Mouse (Mus musculus): ENCODE data around the gene Pkd2l1.

The Pkd2l1 gene

DNA sequence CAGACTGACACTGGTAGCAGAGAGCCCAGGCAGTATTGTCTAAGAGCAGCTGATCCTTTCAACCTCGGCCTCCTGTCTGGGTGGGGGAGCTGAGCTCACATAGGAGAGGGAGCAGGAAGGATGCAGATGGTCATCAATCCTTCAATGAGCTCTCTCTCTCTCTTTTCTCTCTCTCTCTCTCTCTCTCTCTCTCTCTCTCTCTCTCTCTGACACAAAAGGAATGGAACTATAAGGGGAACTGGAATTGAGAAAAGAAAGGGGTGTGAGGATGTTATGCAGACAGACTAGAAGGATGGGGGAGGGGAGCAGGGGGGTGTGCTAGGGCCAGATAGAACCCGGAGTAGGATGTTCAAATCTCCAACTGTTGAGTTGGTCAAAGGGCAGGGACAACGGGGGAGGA, at the start of gene Pkd2l1:
Pkd2l1 (minus strand) TSS at position 101 of the 400 bp plus-strand sequence.
- no peak for DNase-seq (ENCODE audit: low spot score)

- DNase-seq (ENCODE audit: low spot score), result no peak
These were observed 46.7 kb upstream of the Pkd2l1 start for GRCm38 (mm10) chr19:44238906-44239305.

DNA sequence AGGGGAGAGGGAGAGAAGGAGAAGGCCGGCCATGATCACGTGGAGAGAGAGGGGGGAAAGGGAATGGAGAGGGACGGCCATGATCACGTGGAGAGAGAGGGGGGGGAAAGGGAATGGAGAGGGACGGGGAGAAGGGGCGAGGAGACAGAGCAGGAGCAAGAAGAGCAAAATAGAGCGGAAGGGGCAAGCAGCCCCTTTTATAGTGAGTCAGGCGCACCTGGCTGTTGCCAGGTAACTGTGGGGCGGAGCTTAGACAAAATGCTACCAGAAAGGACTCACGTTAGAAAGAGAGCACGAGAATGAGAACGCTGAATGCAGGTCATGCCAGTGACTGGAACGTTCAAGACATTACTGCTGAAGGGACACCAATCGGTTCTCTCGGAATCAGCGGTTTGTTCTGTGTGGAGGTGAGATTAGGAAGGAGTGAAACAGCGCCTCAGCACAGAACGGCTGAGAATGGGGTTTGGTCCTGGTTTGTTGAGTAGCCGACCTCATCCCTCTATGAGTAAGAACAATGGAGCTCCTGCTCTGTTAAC, 45.3 kb upstream of the Pkd2l1 start:
- DNase-seq (ENCODE audit: low spot score), result peak; percentile 59

DNA sequence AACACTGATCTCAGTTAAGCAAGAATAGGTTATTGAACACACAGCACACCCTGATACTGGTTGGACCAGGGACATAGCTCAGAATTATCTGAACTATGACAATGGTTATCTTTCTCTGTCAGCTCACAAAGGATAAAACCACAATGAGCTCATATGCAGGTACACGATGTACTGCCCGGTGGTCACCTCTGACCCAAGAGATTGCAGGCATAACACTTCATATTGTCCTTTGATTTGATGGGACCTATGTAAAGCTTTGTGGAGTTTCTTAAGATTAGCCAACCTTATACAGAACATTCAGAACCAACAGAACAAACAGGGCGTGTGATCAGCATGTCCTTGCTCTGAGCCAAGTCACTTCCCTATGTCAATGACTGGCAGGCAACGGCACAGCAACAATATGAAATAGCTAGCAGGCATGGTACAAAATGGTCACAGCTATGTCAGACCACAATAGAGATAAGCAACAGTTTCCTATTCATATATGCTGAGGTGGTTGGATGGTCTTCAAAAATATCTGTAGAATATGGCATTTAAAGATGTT, 39.4 kb upstream of the Pkd2l1 start:
- DNase-seq (ENCODE audit: low spot score), result no peak

- no peak for DNase-seq (ENCODE audit: low spot score)
These were observed 38.0 kb upstream of the Pkd2l1 start for GRCm38 (mm10) chr19:44230212-44230611.

DNA sequence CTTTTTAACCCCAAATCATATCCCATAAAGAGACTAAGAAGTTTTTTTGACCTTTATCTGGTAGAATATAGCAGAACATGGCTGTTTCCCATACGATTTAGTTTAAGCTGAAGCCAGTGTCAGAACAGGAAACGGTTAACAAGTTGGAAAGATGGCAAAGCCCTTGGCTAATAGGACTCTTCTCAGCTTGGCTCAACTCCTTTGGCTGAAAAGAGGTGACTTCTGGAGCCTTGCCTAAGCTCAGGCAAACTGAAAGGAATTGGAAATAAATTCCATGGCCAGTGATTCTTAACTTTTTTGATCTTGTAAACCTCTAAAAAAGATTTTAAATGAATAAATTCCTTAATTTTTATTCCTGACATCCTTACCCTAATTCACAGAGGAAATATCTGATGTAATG, 37.5 kb upstream of the Pkd2l1 start:
- no peak for DNase-seq (ENCODE audit: low spot score)

DNA sequence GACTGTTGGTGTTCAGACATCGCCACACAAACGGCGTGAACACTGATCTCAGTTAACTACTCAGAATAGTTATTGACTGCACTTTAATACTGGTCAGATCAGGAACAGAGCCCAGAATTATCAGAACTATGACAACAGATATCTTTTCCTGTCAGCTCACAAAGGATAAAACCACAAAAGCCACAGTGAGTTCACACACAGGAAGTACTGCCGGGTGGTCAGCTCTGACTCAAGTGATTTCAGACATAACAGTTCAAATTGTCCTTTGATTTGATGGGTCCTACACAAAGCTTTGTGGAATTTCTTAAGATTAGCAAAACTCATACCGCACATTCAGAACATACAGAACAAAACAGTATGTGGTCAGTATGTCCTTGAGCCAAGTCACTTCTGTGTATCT, 33.5 kb upstream of the Pkd2l1 start:
- DNase-seq (ENCODE audit: low spot score), result no peak

- no peak for DNase-seq (ENCODE audit: low spot score)
These were observed 25.8 kb upstream of the Pkd2l1 start for GRCm38 (mm10) chr19:44217958-44218525.

- no peak for DNase-seq (ENCODE audit: low spot score)
These were observed 23.0 kb upstream of the Pkd2l1 start for GRCm38 (mm10) chr19:44215255-44215654.

GRCm38 (mm10) chr19:44207079-44207478, 14.8 kb upstream of the Pkd2l1 start:
- DNase-seq (ENCODE audit: low spot score), result no peak

DNA sequence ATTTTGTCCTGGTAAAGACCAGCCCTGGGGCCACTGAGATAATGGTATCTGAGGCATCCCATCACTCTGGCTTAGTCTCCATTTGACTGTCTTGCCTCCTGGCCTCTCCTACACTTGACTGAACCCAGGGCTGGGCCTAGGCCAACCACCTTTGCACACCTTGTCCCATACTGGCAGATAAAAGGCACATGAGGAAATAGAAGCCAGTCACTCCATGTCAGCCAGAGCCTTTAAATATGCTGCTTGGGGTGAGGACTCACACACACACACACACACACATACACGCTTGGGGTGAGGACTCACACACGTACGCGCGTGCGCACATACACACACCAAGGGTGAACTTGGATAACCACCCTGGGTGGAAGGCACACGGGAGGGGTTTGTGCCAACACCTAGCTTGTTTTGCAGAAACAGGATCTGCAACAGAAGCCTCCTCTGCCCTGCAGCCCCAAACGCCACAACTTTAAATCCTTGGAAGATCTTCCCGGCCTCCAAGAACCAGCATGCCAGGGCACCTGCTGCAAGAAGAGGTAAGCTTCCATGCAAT, 10.8 kb upstream of the Pkd2l1 start, which contains the start of gene Scd3:
Scd3 (plus strand) TSS at position 255 of the 550 bp plus-strand sequence.
- no peak for DNase-seq (ENCODE audit: low spot score)

- peak; percentile 38 for DNase-seq (ENCODE audit: low spot score)
These were observed 6.7 kb upstream of the Pkd2l1 start for GRCm38 (mm10) chr19:44198964-44199363.

DNA sequence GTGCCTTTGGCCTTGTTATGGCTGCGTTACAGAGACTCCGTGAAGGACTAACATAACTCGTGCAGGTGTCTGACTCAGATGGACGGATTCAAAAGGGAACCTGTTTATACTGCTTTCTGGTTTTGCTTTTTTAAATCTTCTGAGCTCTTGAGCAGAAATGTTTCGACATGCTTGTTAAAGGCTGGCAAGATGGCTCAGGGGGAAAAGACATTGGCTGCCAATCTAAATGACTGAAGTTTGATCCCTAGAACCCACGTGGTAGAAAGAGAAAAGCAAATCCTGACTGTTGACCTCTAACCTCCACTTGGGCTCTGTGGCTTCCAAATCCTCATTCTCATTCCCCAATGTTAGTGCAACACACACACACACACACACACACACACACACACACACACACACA, 6.3 kb upstream of the Pkd2l1 start:
- DNase-seq (ENCODE audit: low spot score), result no peak

- DNase-seq (ENCODE audit: low spot score), result no peak
These were observed 5.0 kb upstream of the Pkd2l1 start for GRCm38 (mm10) chr19:44197053-44197852.

GRCm38 (mm10) chr19:44195138-44195537, 2.9 kb upstream of the Pkd2l1 start:
- peak; percentile 83 for DNase-seq (ENCODE audit: low spot score)

DNA sequence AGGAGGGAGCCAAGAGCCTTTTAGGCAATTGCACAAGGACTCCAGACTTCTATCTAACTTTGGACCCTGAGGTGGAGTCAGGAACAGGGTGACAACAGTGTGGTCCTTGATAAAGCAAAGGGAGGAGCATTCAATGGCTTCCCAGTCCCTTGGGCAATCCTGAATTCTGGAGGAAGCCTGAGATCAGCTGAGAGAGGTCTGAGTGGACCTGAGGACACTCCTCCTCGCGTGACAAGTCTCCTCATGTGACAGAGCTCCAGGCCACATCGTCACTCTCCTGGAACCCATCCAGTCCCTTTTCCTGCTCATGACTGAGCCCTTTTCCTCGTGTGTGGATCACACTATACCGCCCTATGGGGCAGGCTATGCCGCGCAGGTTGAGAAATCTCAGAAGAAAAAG, 1.7 kb upstream of the Pkd2l1 start:
- no peak for DNase-seq (ENCODE audit: low spot score)

- no peak for DNase-seq (ENCODE audit: low spot score)
These were observed 3.2 kb downstream of the Pkd2l1 start for GRCm38 (mm10) chr19:44189056-44189455.

GRCm38 (mm10) chr19:44183968-44184367, 8.3 kb downstream of the Pkd2l1 start:
- no peak for DNase-seq (ENCODE audit: low spot score)

DNA sequence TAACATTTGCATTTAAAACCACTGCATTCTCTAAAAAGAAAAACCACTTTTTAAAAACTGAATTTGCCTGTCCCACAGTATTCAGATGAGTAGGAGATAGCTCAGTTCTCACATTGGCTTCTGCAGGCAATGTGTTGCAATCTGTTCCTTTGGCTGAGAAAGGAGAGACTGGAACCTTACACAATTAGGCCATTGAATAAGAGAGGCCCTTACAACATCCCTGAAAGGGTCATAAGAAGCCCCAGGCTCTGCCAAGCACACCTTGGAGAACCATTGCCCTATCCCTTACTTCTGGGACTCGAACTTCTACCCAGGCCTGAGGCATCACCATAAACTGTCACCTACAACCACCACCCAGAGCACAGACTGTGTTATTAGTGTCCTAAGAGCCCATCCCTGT, 11.7 kb downstream of the Pkd2l1 start:
- no peak for DNase-seq (ENCODE audit: low spot score)

DNA sequence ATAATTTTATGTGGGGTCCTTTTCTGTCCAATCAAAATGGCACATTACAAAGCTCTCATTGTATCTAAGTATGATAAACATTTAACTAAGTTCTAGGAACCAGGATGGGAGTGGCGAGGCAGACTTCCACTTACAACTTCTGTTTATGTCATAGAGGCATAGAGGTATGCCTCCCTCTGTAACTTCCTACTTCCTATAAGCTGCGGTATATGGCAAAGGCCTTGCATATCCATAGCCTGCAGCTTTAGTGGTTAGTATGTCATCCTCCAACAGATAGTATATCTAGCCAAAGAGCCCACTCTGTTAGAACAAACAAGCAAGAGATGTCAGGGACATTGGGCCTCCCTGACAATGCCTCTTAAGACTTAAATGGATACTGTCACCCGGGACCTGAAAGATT, 15.5 kb downstream of the Pkd2l1 start:
- DNase-seq (ENCODE audit: low spot score), result no peak

- no peak for DNase-seq (ENCODE audit: low spot score)
These were observed 17.4 kb downstream of the Pkd2l1 start for GRCm38 (mm10) chr19:44174835-44175234.

DNA sequence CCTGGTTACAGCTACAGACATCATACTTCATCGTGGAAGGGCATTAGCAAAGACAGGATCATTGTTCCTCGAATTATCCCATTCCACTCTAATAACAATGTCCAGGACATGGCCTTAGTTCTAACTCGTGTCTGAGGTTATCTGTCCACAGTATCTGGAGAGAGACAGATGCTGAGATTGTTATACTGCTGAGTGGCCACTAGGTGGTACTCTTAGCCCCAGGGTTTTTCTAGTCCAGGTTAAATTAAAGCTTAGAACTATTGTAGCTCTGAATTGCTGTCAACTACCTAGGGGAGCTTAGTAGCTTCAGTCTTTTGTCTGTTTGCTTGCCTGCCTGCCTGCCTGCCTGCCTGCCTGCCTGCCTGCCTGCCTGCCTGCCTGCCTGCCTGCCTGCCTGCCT, 30.7 kb downstream of the Pkd2l1 start:
- DNase-seq (ENCODE audit: low spot score), result peak; percentile 54

GRCm38 (mm10) chr19:44159386-44159785, 32.9 kb downstream of the Pkd2l1 start:
- DNase-seq (ENCODE audit: low spot score), result no peak
